Mouse (Mus musculus): ENCODE results near the gene Rabgap1l.
"Not testable (repeated sequence)": the region's sequence is repeated elsewhere in the genome, so short reads cannot be mapped to it uniquely, and the experiment has no call there.

Rabgap1l gene

DNA sequence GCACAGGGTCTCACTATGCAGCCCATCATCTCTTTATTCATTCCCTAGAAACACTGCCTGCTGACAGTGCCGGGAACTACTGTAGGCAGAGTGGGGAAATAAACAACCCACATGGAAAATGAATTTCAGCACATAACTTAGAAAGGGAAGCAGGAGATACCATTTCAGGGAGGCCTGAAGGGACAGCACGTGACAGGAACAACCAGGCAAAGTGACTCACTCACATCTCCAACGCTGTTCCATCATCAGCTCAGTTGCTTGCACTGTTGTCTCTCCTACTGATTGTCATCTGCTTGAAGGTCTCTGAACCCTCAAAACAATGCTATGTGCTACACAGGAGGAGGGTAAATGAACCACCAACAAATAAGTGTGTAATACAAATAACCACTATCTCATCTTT, 499.5 kb downstream of the Rabgap1l start:
- no peak for DNase-seq (ENCODE audit: extremely low read depth, low read depth, low spot score)

DNA sequence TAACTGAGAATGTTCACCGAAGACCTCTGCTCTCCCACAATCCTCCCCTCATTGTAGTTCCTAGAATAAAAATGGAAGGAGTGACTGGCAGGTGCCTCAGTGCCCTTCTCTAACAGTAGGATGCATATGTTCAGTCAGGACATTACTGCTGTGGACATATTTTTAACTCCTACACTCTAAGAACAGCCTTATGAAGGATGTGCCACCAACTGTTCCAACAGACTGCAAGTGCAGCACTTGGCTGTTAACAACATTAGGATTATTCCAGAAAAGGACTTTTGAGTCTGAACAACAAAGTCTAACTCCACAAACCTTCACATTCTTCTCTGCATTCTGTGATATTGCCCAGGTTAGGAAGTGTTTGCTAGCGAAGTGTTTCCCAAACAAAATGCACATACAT, 501.0 kb downstream of the Rabgap1l start:
- no peak for DNase-seq (ENCODE audit: extremely low read depth, low read depth, low spot score)

DNA sequence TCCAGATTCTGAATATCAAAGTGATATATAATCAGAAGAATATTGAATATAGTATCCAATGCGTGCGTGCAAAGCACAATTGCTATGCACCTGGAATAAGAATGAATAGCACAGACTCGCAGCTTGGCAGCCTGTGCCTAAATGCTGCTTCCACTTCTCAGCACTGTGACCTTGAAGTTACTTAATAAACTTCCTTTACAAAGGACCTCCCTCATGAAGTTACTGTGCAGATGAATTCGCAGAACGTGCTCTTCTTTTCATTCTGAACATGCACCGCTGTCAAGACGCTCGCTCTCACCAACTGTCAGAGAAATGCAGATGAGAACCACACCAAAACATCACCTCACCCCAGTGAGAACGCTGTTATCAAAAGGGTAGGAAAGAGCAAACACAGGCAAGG, 502.8 kb downstream of the Rabgap1l start:
- DNase-seq (ENCODE audit: extremely low read depth, low read depth, low spot score) = no peak

DNA sequence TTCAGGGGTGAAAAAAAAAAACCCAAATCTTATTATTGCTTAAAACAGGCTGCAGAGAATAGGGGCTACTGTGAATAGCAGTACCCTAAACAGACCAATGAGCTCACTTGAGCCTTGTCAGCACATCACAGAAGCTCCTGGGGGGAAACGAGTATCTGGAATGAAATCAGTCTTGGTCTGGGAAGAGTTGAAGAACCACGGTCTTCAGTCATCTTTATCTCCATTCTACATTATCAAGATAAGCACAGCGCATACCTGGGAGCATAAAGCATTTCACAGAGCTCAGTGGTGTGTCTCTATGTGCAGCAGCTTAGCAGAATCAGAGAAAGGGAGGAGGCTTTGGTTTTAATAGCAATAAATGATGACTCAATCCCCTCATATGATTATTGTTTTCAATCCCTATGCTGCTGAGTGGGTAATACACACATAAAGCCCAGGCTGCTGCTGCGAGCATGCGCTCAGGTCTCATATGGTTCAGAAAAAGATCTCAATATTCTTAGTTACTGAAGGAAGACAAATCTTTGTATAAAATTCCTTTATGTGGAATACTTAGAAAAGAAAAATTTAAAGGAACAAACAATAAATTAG, 505.9 kb downstream of the Rabgap1l start:
- no peak for DNase-seq (ENCODE audit: extremely low read depth, low read depth, low spot score)

DNA sequence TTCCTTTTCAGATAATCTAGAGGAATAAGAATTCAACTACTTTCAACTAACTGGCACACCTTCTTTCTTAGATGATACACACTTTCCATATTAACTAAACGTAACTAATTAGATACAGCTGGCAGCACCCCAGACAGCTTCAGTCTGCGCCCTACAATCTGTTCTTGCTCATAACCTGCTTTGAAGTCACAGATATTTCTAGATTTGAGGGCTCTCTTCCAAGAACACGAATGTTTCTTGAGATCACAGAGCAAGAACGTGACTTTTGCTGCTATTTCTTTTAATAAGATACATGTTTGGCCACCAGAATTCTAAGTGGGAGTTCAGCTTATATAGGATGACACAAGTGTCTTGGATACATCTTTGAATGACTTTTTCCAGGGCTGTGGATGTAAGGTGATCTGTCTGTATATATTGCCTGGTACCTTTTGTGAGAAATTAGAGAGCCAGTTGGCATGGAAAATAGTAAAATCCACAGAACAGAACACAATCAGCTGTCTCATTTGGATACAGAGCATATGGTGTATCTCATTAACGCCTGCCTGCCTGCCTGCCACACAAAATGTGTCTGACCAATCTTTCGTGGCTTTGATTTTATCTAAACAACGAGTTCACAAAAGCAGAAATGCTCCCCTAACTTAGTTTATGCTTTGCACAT, 506.5 kb downstream of the Rabgap1l start:
- no peak for DNase-seq (ENCODE audit: extremely low read depth, low read depth, low spot score)

DNA sequence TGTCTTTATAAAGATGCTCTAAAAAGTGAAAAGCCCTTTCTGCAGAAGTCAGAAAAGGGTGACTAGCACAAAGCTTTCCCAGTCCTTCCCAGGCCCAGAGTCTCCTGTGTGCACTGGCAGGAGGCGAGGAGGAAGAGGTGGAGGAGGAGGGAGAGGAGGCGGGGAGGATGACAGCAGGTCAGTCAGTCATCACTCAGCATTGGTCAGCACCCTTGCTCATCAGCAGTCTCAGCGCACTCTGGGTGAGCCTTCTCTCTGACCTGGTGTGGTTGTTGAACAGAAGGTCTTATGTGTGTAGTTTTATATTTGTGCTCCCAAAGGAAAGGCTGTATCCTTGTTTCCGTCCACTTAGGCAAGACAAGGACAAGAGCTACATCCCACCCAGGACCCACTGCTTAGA, 508.8 kb downstream of the Rabgap1l start:
- DNase-seq (ENCODE audit: extremely low read depth, low read depth, low spot score) = no peak

DNA sequence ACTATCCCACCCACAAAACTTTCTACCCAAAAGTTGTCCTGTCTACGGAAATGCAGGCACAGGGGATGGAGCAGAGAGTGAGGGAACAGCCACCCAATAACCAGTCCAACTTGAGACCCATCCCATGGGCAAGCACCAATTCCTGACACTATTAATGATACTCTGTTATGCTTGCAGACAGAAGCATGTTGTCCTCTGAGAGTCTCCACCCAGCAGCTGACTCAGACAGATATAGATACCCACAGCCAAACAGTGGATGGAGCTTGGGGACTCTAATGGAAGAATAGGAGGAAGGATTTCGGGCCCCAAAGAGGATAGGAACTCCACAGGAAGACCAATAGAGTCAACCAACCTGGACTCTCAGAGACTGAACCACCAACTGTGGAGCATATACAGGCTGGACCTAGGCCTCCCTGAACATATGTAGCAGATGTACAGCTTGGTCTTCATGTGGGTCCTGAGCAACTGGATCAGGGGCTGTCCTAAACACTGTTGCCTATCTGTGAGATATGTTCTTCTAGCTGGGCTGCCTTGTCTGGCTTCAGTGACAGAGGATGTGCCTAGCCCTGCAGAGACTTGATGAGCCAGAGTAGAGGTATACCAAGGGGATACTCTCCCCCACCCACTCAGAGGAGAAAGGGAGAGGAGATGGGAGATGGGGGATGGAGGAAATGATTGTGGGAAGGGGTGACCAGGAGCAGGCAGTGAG, 510.7 kb downstream of the Rabgap1l start:
- not testable (repeated sequence) for DNase-seq (ENCODE audit: extremely low read depth, low read depth, low spot score)

DNA sequence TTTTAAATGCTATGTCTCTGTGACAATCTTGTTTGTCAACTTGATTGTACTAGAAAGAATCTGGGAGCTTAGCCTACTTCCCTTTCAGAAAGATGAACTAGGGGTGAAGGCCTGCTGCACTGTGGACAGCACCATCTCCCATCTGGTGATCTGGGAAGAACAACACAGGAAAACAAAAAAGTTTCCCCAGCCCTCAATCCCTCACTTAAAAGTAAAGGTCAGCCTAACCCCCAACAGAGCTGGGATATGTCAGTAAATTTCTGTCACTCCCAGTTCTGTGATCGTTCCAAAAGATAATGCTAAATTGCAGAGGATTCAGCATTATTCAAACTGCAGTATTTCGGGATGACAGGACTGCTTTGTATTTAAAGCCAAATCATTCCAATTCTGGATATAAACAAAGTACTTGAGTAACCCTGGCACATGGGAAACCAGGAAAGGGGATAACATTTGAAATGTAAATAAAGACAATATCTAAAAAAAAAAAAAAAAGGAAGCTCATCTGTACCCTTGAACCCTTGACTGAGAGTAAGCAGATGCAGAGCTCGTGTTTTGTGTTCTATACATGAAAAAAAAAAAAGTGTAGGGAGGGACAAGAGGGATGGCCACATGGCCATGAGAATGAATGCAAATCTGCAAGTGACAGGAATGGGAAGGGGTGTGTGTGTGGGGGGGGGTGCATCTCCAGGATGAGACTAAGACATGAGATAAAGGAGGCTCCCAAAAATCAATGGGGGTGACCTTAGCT, 511.5 kb downstream of the Rabgap1l start:
- DNase-seq (ENCODE audit: extremely low read depth, low read depth, low spot score) = no peak

DNA sequence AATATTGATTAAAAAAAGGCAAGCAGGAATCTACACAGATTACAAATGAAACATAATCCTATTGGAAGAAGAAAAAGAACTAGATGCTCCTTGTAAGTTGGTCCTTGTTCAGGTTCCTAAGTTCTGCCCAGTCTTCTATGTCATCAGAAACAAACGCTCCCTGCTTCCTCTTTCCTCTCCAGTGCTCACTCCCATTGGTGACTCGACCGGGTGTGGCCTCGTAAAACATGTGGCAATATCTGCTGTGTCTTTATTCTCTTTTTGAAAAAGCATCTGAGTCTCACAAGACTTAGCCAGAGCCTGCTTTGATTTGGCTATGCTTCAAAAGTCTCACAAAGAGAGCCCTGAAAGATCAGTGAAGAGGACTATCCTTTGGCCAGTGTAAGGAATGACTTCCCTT, 512.4 kb downstream of the Rabgap1l start:
- no peak for DNase-seq (ENCODE audit: extremely low read depth, low read depth, low spot score)

DNA sequence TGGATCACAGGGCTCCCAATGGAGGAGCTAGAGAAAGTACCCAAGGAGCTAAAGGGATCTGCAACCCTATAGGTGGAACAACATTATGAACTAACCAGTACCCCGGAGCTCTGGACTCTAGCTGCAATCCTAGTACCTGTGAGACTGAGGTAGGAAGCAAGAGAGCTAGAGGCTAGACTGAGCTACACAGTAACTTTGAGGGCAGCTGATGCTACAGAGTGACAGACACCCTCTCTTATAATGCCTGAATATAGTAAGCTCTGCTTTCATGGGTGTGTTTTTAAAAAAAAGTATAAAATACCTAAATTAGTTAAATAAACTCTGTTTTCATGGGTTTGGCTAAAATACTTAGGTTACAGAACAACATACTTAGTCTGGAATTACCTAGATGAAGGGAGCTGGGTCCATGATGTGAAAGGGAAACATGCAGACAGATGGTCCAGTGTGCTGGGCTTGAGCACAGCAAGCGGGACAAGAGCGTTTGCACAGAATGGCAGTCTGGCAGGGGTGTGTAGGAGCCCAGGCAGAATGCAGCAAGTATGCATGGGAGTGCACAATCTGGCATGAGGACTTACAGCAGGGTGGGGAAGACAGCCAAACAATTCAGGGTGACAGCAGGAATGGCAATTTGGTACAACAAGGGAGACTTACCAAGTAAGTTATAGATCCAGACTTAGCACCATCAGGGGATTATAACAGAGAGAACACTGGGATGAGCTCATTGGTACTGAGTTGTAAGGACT, 514.9 kb downstream of the Rabgap1l start:
- DNase-seq (ENCODE audit: extremely low read depth, low read depth, low spot score) = no peak

DNA sequence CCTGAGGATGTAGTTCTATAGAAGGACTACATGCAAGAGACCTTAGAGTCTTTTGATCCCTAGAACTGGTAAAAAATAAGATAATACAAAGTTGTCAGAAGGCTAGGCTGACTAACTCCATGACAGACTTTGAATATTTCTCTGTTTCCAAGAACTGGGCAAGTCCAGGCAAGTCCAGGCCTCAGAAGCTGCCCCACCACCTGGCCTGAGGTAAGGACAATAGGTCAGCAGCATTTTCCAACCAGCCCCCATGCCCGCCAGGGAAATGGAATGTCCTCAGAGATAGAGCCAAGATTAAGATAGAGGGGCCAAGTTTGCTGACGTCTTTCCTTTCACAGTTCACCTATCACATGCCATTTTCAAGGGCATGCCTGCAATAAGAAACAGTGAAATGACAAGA, 517.8 kb downstream of the Rabgap1l start:
- no peak for DNase-seq (ENCODE audit: extremely low read depth, low read depth, low spot score)

DNA sequence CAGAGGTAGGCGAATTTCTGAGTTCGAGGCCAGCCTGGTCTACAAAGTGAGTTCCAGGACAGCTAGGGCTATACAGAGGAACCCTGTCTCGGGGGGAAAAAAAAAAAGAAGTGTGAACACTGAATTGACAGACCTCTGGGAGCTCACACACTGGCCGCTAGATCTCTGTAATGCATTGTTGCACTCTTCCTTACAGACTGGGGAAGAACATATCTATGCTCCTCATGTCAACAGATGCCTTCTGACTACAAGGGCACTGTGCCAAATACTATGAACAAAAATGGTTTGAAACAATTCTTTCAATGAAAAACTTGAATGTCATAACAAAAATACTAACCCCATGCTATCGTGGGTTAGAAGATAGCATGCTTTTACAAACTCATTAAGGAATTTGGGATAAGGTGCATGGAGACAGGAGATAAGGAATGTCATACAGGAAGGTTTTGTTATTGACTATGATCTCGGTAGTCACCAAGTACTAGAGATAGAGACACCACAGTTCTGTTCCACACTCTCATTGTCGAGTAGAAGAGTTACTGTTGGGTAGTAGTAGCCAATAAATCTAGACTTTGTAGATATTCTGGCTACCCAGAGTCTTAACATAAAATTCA, 519.8 kb downstream of the Rabgap1l start:
- DNase-seq (ENCODE audit: extremely low read depth, low read depth, low spot score) = no peak

DNA sequence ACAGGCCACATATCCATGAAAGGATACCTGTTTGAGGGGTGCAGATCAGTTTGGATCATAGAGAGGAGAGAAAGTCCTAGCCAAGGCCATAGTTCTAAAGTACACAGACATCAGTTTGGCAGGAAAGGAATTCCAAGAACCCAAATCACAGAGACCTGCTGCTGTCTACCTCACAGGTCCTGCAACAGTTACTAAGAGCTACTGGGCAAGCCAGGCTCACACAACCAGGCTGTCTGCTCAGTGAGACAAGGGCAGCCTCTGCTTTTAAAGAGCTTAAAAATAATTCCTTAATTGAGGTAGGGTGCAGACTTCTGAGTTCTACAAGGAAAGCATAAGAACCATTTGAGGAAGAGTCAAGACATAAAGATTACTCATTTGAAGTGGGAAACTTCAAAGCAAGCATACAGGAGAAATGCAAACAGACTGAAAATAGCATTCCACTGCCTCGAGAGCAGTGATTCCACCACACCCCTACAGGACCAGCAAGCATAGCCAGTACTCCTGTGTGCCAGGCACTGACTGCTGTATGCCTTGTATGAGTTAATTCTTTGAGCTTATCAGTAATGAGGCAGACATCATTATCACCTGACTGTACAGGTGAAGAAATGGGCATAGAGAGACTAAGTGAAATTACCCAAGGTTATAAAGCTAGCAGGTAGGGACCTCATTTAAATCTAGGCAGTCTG, 521.6 kb downstream of the Rabgap1l start:
- DNase-seq (ENCODE audit: extremely low read depth, low read depth, low spot score) = no peak

DNA sequence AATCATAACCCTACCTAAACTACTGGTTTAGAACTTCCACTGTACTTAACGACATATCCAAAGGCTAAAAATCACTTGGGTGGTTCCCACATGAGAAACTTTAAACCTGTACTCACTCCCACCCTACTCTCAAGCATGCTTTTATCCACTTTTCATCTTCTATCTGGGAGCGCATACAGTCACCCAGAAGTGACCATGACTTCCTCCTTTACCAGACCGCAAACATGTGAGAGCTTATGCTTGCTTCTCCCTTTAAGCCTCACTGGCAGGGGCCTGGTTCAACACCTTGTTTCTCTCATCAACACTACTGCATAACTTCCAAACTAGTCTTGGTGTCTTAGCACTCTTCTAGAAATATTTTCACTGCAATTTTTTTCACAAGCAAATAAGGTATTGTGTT, 524.7 kb downstream of the Rabgap1l start:
- DNase-seq (ENCODE audit: extremely low read depth, low read depth, low spot score) = no peak

DNA sequence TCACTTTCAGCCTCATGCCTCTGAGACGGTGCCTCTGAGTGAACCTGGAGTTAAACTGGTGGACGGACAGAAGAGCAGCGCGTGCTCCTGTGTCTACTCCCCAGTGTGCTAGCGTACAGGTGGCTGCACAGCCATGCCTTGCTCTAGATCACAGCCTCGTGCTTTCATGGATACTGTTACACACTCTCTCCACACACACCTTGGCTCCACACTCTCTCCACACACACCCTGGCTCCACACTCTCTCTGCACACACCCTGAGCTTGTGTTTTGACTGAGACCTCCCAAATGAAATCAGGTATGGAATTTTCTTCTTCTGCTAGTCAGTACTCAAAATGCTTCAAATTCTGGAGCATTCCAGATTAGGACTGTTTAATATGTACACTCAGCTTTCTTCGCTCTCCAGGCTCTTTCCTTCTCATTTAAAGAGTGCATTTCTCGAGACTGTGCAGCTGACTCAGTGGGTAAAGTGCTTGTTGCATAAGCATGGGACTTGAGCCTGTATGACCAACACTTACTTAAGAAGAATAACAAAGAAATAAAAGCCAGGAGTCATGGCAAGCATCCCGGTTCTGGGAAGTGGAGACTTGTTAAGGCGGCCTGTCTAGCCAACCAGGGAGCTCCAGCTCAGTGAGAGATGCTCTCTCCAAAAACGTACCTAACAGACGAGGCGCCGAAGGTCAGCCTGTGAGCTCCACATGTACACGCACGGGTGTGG, 529.2 kb downstream of the Rabgap1l start:
- DNase-seq (ENCODE audit: extremely low read depth, low read depth, low spot score) = peak; percentile 94

DNA sequence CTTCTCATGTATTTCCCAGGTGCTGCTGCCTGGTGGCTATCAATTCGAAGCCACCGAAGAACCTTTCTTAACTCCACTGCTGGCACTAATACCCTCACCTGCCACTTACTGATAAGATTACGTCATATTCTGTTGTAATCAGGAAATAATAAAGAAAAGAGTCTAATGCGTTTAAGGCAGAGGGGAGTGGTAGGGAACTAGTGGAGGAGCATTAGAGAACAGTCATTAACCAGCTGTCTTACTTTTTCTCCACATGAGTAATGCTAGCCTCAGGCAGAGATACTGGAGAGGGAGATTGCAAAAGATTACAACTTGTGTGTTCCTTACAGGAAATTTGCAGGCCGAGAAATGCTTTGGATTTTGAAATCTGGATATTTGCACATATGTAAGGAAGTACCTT, 530.0 kb downstream of the Rabgap1l start:
- peak; percentile 95 for DNase-seq (ENCODE audit: extremely low read depth, low read depth, low spot score)

DNA sequence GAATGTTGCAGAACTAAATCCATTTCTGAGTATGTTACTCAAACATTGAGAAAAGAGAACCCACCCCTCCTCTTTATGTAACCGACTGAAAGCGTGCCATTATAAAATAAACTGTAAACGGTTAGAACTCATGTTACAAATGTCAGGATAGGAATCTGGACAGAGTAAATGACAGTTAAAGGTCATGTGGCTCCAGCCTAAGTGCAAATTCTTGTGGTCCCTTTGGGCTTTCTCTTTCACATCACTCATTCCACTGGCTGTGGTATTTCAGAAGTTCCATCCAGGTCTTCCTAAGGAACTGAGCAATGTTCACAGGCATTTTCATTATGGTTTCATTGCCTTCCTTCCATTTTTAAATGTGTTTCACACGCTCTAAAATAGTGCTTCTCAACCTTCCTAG, 530.6 kb downstream of the Rabgap1l start:
- DNase-seq (ENCODE audit: extremely low read depth, low read depth, low spot score) = no peak

DNA sequence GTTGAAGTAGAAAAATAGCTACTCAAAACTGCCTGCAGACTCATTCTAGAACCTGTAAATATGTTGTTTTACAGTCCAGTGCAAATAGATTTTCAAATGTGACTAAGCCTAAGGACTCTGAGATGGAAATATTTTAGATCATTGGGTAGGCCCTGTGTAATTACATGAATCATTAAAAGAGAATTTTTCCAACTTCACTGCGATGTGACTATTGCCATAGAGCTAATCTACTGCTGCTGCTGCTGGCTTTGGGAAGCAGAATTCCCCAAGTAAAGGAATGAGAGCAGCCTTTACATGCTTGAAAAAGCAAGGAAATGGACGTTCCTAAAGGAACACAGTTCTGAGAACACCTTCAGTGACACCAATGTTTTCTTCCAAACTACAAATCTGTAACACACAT, 531.2 kb downstream of the Rabgap1l start:
- no peak for DNase-seq (ENCODE audit: extremely low read depth, low read depth, low spot score)

DNA sequence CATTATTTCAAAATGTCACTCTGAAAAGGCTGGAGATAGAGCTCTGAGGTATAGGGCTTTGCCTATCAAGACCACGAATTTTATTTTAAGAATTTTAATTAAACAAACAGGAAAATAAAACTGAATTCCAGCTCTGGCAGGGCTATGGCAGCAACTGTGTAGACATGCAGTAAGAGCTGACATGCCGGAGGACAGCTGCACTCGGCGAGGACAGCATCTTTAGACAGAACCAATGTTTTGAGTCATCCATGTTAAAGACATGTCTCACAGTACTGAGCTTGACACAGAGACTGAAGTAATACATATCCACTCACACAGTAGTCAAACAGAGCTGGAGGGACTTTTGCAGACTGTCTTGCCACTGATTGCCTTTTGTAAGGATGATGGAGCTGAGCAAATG, 532.4 kb downstream of the Rabgap1l start:
- no peak for DNase-seq (ENCODE audit: extremely low read depth, low read depth, low spot score)
